Mouse (Mus musculus) kidney, adult 2 months (tissue): ENCODE results near the gene Defb45.

Experiments
- CTCF ChIP-seq: fragments of 200-500 bp; conservative IDR thresholded peaks from 2 replicates; pipeline ENCODE4 v1.5.1; 2011; ENCODE audit warnings: low read depth, mild to moderate bottlenecking, control low read depth, low read length, moderate library complexity, mixed read lengths; ENCODE audit not compliant: insufficient read depth, insufficient read length
- POLR2A ChIP-seq: fragments of 200-500 bp; IDR thresholded peaks from one replicate; pipeline ENCODE4 v1.6.1; 2011; ENCODE audit warnings: low read depth, low read length, control low read depth

DNA sequence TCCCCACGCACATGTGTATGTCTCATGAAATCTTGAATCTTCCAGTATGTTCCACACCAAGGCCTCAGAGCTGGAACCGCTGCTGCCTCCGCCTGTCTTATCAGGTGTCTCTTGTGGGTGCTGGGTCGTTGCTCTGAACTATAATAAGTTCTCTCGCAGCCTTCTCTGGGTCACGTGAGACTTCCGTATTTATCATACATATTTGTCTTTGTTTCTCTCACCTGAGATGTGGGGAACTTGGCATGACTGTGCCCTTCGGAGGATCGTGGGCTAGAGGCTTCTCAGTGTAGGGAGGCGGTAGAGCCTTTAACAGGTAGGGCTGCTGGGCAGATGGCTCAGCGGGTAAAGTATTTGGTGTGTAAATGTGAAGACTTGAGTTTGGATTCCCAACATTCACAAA is 18.6 kb downstream of the Defb45 start:
- TF ChIP-seq CTCF (no peak), POLR2A (no peak)
